Mouse (Mus musculus) heart, postnatal 36 days (tissue): Measurements from ENCODE around the gene Ank. TPM values are rescaled to one million over a fixed set of nuclear protein-coding genes. Genes with fewer than 3 reads are reported as not detected.
A peak's percentile ranks its signal among the peaks of the same experiment; 100 is the strongest.

ENCODE experiments used
- DNase-seq, 2 experiments: peaks; one replicate each; pipeline ENCODE4 v3.0.0; 2021 to 2022
- intact Hi-C: fragments of 180-260 bp; cut with DNase I; formaldehyde crosslinking; loops from one replicate; pipeline ENCODE4 v1.15.1; 2025
- total RNA-seq, 2 experiments: library from RNA; stranded (reverse); gene quantifications; 2 replicates each; pipeline ENCODE4 v1.2.3; 2021

Ank gene
- total RNA-seq, 2 experiments from 2014 or later: 188 to 201 TPM

GRCm38 (mm10) chr15:27528896-27529295, 62.4 kb downstream of the Ank start:
- DNase-seq: no peak
- intact Hi-C loops: no loop called here

- intact Hi-C loops: no loop called here
- DNase-seq: no peak
Measured at GRCm38 (mm10) chr15:27530023-27530422, 63.5 kb downstream of the Ank start.

- no peak for DNase-seq
- intact Hi-C loops: no loop called here
Measured at GRCm38 (mm10) chr15:27533036-27533435, 66.6 kb downstream of the Ank start.

GRCm38 (mm10) chr15:27535681-27536080, 69.2 kb downstream of the Ank start:
- intact Hi-C loops: loop anchor here (2.0 kb wide), 1 partner anchor 29 kb away; no protein-coding TSS in a partner anchor
- no peak for DNase-seq

- intact Hi-C loops: loop anchor here (2.0 kb wide), 1 partner anchor 29 kb away; no protein-coding TSS in a partner anchor
- DNase-seq: no peak
Measured at GRCm38 (mm10) chr15:27536186-27536585, 69.7 kb downstream of the Ank start.

GRCm38 (mm10) chr15:27536771-27537170, 70.3 kb downstream of the Ank start:
- intact Hi-C loops: loop anchor here (2.0 kb wide), 1 partner anchor 30 kb away; no protein-coding TSS in a partner anchor

GRCm38 (mm10) chr15:27537519-27538223, 71.2 kb downstream of the Ank start:
- intact Hi-C loops: loop anchor here (2.0 kb wide), 2 partner anchors 31 to 71 kb away; partner anchors contain the start of gene Ank

More at GRCm38 (mm10) chr15:27536771-27537170, 70.3 kb downstream of the Ank start:
- no peak for DNase-seq

GRCm38 (mm10) chr15:27539745-27540144, 73.3 kb downstream of the Ank start:
- DNase-seq: peak; percentile 41 to 56
- intact Hi-C loops: loop anchor here (2.0 kb wide), 1 partner anchor 73 kb away; the partner anchor contains the start of gene Ank

More at GRCm38 (mm10) chr15:27537519-27538223, 71.2 kb downstream of the Ank start:
- no peak for DNase-seq

- no peak for DNase-seq
- intact Hi-C loops: no loop called here
Measured at GRCm38 (mm10) chr15:27545203-27545602, 78.7 kb downstream of the Ank start.

- intact Hi-C loops: no loop called here
- DNase-seq: no peak
Measured at GRCm38 (mm10) chr15:27548110-27548509, 81.6 kb downstream of the Ank start.

- intact Hi-C loops: no loop called here
- no peak for DNase-seq
Measured at GRCm38 (mm10) chr15:27549071-27549470, 82.6 kb downstream of the Ank start.

GRCm38 (mm10) chr15:27549878-27550277, 83.4 kb downstream of the Ank start:
- intact Hi-C loops: loop anchor here (5.0 kb wide), 1 partner anchor 83 kb away; the partner anchor contains the start of gene Ank
- no peak for DNase-seq

- intact Hi-C loops: loop anchor here (5.0 kb wide), 1 partner anchor 83 kb away; the partner anchor contains the start of gene Ank
- no peak for DNase-seq
Measured at GRCm38 (mm10) chr15:27550358-27550992, 84.0 kb downstream of the Ank start.

- intact Hi-C loops: loop anchor here (5.0 kb wide), 1 partner anchor 84 kb away; the partner anchor contains the start of gene Ank
- no peak for DNase-seq
Measured at GRCm38 (mm10) chr15:27551117-27552114, 84.9 kb downstream of the Ank start.

- no peak for DNase-seq
Measured at GRCm38 (mm10) chr15:27552129-27552700, 85.7 kb downstream of the Ank start.

GRCm38 (mm10) chr15:27553554-27553953, 87.1 kb downstream of the Ank start:
- intact Hi-C loops: loop anchor here (5.0 kb wide), 1 partner anchor 86 kb away; the partner anchor contains the start of gene Ank

More at GRCm38 (mm10) chr15:27552129-27552700, 85.7 kb downstream of the Ank start:
- intact Hi-C loops: loop anchor here (5.0 kb wide), 1 partner anchor 85 kb away; the partner anchor contains the start of gene Ank

GRCm38 (mm10) chr15:27558456-27559147, 92.1 kb downstream of the Ank start:
- DNase-seq: no peak
- intact Hi-C loops: no loop called here

More at GRCm38 (mm10) chr15:27553554-27553953, 87.1 kb downstream of the Ank start:
- no peak for DNase-seq

GRCm38 (mm10) chr15:27560315-27560714, 93.8 kb downstream of the Ank start:
- intact Hi-C loops: no loop called here

More at GRCm38 (mm10) chr15:27560315-27560714, 93.8 kb downstream of the Ank start:
- no peak for DNase-seq
